Mouse (Mus musculus) thymus, adult 2 months (tissue): Measurements from ENCODE around the gene Vsx2.

Experiments used
- CTCF ChIP-seq: fragments of 200-500 bp; IDR thresholded peaks from 2 replicates; pipeline ENCODE4 v1.5.1; 2012; ENCODE audit warnings: mild to moderate bottlenecking, control low read depth, low read length, moderate library complexity, borderline replicate concordance; ENCODE audit not compliant: control insufficient read depth, poor library complexity, insufficient read depth; ENCODE audit errors: extremely low read depth
- POLR2A ChIP-seq: fragments of 200-500 bp; IDR thresholded peaks from 2 replicates; pipeline ENCODE4 v1.6.1; 2012; ENCODE audit warnings: mild to moderate bottlenecking, low read length, control low read depth, moderate library complexity; ENCODE audit not compliant: control insufficient read depth, poor library complexity, insufficient read depth; ENCODE audit errors: extremely low read depth

- TF ChIP-seq CTCF (no peak), POLR2A (no peak)
Observed at GRCm38 (mm10) chr12:84567576-84567975, 2.0 kb upstream of the Vsx2 start.
